Mouse (Mus musculus) T-helper 17 cell (primary cell): Measurements from ENCODE around the gene Pim2.
"Not testable (repeated sequence)": the region's sequence is repeated elsewhere in the genome, so short reads cannot be mapped to it uniquely, and the experiment has no call there.

Experiments used
- in situ Hi-C, 2 experiments: fragments of 300-600 bp; cut with MboI, MseI; formaldehyde crosslinking; loops; 1 replicate in 1 of 2; 2 replicates in 1 of 2; pipeline ENCODE4 v1.15.1; 2025; ENCODE audit warnings: high pct_unique_total_duplicates in 2 of 2

Gene Pim2

GRCm38 (mm10) chrX:7907735-7908134 lies 29.7 kb downstream of the Pim2 start, which contains the start of gene Gm10491:
Gene Gm10491 (minus strand): TSS chrX:7907835.
- in situ Hi-C loops: no loop called here

GRCm38 (mm10) chrX:7909242-7909641 lies 31.2 kb downstream of the Pim2 start, which contains the start of gene Gm10490:
Gene Gm10490 (plus strand): TSS chrX:7909542.
- in situ Hi-C loops: not testable (repeated sequence)

GRCm38 (mm10) chrX:7910473-7910872 lies 32.4 kb downstream of the Pim2 start:
- in situ Hi-C loops: loop anchor here (5.0 kb wide), 1 partner anchor 107 kb away; the partner anchor contains the start of gene Glod5 (in 2 of the 2)

- in situ Hi-C loops: not testable (repeated sequence)
Observed at GRCm38 (mm10) chrX:7915669-7916068, 37.6 kb downstream of the Pim2 start.

GRCm38 (mm10) chrX:7917960-7918359 lies 39.9 kb downstream of the Pim2 start:
- in situ Hi-C loops: not testable (repeated sequence)

DNA sequence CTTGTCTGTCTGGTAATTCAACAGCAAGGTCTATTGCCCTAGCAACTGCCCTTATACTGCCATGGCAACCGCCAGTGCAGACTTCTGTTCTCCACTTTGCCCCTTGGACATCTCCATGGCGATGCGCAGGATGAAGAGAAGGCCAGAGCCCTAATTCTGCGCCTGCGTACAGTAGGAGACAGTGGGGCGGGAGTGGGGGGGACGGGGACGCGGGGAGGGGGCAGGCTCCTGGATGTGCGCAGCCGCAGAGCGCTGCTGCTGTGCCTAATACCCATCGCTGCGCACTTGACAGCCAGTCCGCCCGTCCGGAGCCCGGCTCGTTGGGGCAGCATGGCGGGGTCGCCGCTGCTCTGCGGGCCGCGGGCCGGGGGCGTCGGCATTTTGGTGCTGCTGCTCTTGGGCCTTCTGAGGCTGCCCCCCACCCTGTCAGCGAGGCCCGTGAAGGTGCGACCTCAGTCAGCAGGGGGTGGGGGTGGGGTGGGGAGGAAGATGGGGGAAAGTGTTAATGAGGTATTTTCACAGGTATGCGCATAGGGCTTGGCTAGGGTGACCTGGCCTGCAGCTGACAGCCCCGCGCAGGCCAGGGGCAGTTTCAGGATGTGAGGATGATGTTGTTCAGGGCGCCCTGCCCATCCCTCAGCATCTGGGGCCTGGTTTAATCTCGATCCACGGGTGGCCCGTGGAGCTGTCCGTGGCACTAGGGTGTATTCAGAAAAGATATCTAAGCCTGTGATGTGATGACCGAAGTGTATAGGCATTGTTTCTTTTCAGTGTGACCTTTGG lies 41.7 kb downstream of the Pim2 start, which contains the start of gene Pcsk1n:
Gene Pcsk1n, plus strand, starts transcription at position 222 of the 783 bp plus-strand sequence.
- in situ Hi-C loops: no loop called here

- in situ Hi-C loops: no loop called here
Observed at GRCm38 (mm10) chrX:7922032-7922431, 44.0 kb downstream of the Pim2 start.

GRCm38 (mm10) chrX:7926266-7926665 lies 48.2 kb downstream of the Pim2 start:
- in situ Hi-C loops: no loop called here

- in situ Hi-C loops: no loop called here
Observed at GRCm38 (mm10) chrX:7927116-7927515, 49.1 kb downstream of the Pim2 start.

DNA sequence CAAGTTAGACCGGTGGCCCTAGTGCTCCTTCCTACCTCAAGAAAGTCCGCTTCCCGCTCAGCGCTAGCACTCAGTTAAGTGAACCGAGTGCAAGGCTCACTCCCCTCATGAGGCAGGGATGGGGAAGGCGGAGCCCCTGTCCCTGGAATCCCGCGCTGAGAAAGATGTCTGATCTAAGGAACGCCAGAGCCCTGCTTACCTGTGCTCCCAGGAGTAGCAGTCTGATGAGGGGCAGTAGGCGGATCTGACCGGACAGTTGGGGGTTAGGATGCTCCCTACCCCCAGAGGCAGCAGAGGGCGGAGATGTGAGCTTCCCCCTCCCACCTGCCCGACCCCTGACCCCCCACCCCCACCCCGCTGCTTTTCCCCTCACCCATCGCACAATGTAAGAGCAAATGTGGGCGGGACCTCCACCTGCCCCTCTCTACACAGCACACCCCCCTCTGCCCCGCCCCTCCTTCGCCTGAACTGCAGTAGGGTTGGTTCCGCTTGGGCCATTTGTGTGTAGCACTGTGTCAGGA lies 50.3 kb downstream of the Pim2 start, which contains the start of gene Eras:
Gene Eras, minus strand, starts transcription at position 338 of the 521 bp plus-strand sequence.
- in situ Hi-C loops: no loop called here
